Mouse (Mus musculus): ENCODE data around the gene Tmem182.

GRCm38 (mm10) chr1:40764701-40765275 is 40.6 kb upstream of the Tmem182 start:
- no peak for TF ChIP-seq ZC3H11A (IDR thresholded peaks at IDR 0.05; ENCODE audit: borderline replicate concordance, low read depth, low read length)
- TF ChIP-seq MAFK (IDR thresholded peaks at IDR 0.05; ENCODE audit: insufficient read depth, low read depth, low read length): no peak
- TF ChIP-seq HCFC1 (IDR thresholded peaks at IDR 0.05; ENCODE audit: borderline replicate concordance, insufficient read depth, low read length): no peak
- TF ChIP-seq ZNF384 (IDR thresholded peaks at IDR 0.05; ENCODE audit: low read depth, low read length): no peak

Data from ES-E14 (cell line).